Mouse (Mus musculus): ENCODE measurements around the gene Adora3. TPM values are rescaled to one million over a fixed set of nuclear protein-coding genes. Genes with fewer than 3 reads are reported as not detected.

The Adora3 gene
- polyA plus RNA-seq, 1 experiment from 2014 or later, result not detected

GRCm38 (mm10) chr3:105878751-105879150 lies 8.1 kb downstream of the Adora3 start:
- WGBS, result 86% methylated on average over 8 of the region's 8 CpGs
- Histone ChIP-seq H3K27me3 (replicated peaks; ENCODE audit: low read depth, poor library complexity, severe bottlenecking) (no peaks in the 10 kb centered on the region), H3K4me3 (no peak overlapping the region), H3K9me3 (no peaks in the 10 kb centered on the region), H3K4me1 (no peaks in the 10 kb centered on the region), H3K36me3 (replicated peaks) (no peaks in the 10 kb centered on the region), H3K27ac (replicated peaks) (no peak overlapping the region)
- peak; percentile 6 for DNase-seq (ENCODE audit: low spot score)

DNA sequence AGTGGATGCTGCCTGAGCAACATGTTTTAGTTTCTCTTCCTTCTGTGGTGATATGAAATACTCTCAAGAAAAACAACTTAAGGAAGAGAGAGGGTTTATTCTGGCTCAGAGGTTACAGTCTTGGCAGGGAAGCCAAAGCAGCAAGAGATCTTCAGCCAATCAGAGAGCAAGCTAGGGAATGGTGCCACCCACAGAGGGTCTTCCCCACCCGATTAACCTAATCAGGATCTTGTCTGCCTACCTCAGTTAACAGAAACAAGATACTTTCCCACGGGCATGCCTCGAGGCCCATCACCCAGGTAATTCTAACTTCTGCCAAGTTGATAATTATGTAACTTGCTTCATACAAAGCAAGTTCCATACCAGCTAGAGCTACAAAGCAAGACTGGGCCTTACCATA lies 9.8 kb downstream of the Adora3 start:
- DNase-seq (ENCODE audit: low spot score), result no peak
- Histone ChIP-seq H3K27me3 (replicated peaks; ENCODE audit: low read depth, poor library complexity, severe bottlenecking) (no peaks in the 10 kb centered on the region), H3K27ac (replicated peaks) (no peak overlapping the region), H3K4me1 (no peaks in the 10 kb centered on the region), H3K9me3 (no peaks in the 10 kb centered on the region), H3K4me3 (no peak overlapping the region), H3K36me3 (replicated peaks) (no peaks in the 10 kb centered on the region)
- 61% methylated on average over 3 of the region's 3 CpGs for WGBS

DNA sequence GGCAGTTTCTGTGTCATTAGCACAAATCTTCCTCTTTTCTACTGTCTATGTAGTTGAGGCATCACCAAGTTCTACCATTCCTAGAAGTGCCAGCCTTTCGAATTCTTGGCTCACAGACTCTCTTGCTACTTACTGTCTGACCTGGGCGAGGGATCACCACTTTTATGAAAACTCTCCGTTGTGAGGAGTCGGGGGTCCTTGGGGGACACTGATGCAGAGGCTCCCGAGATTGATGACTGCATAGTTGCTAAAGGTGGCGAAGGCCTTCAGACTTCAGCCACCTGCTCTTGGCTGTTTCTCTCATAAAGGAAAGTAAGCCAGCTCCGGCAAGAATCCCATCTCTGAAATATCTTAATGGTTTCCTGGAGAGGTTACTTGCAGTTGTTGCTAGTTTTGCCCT lies 11.4 kb downstream of the Adora3 start:
- 91% methylated on average over 7 of the region's 7 CpGs for WGBS
- Histone ChIP-seq H3K27ac (replicated peaks) (no peak overlapping the region), H3K4me3 (no peak overlapping the region), H3K27me3 (replicated peaks; ENCODE audit: low read depth, poor library complexity, severe bottlenecking) (no peaks in the 10 kb centered on the region), H3K36me3 (replicated peaks) (no peaks in the 10 kb centered on the region), H3K4me1 (no peaks in the 10 kb centered on the region), H3K9me3 (no peaks in the 10 kb centered on the region)
- no peak for DNase-seq (ENCODE audit: low spot score)

DNA sequence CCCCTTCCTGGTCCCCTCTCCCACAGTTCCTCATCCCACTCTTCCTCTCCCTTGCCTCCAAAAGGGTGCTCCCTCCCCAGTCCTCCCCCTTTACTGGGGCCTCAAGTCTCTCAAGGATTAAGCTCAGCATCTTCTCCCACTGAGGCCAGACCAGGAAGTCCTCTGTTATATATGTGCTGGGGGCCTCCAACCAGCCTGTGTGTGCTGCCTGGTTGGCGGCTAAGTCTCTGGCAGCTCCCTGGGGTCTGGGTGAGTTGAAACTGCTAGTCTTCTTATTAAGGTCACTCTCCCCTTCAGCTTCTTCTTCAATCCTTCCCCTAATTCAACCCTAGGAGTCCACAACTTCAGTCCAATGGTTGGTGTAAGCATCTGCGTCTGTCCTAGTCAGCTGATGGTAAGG lies 12.5 kb downstream of the Adora3 start:
- H3K4me3 ChIP-seq, result no peak overlapping the region
- DNase-seq (ENCODE audit: low spot score), result no peak
- no peaks in the 10 kb centered on the region for H3K9me3 ChIP-seq
- no peaks in the 10 kb centered on the region for H3K27me3 ChIP-seq (replicated peaks; ENCODE audit: low read depth, poor library complexity, severe bottlenecking)
- no peaks in the 10 kb centered on the region for H3K36me3 ChIP-seq (replicated peaks)
- WGBS, result 96% methylated on average over 2 of the region's 2 CpGs
- no peaks in the 10 kb centered on the region for H3K4me1 ChIP-seq
- H3K27ac ChIP-seq (replicated peaks), result no peak overlapping the region

GRCm38 (mm10) chr3:105888961-105889360 lies 18.3 kb downstream of the Adora3 start:
- Histone ChIP-seq H3K4me3 (no peak overlapping the region), H3K4me1 (peaks cover 20% of the 10 kb centered on the region), H3K36me3 (replicated peaks) (no peaks in the 10 kb centered on the region), H3K27me3 (replicated peaks; ENCODE audit: low read depth, poor library complexity, severe bottlenecking) (no peaks in the 10 kb centered on the region), H3K9me3 (no peaks in the 10 kb centered on the region), H3K27ac (replicated peaks) (no peak overlapping the region)
- WGBS, result 90% methylated on average over 3 of the region's 3 CpGs
- no peak for DNase-seq (ENCODE audit: low spot score)

DNA sequence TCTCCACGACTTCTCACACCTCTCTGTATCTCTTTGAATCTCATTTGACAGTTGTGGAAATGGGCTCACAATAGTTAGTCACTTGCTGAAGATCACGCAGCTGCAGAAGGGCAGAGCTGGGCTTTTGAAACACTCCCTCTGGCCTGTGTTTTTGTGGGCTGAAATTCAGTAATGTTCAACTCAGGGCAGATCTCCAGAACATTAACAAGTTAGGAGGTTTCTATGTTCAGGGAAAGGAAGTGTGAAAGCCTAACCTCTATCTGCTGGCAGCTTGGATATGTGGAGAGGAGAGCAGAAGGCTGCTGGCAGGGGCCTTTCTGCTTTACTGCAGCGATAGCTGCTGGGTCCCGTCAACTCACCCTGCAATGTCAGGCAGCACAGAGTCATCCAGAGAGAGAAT lies 19.6 kb downstream of the Adora3 start:
- H3K27me3 ChIP-seq (replicated peaks; ENCODE audit: low read depth, poor library complexity, severe bottlenecking), result no peaks in the 10 kb centered on the region
- H3K9me3 ChIP-seq, result no peaks in the 10 kb centered on the region
- H3K4me3 ChIP-seq, result no peak overlapping the region
- H3K27ac ChIP-seq (replicated peaks), result no peak overlapping the region
- H3K4me1 ChIP-seq, result peaks cover 29% of the 10 kb centered on the region
- WGBS, result 72% methylated on average over 4 of the region's 4 CpGs
- DNase-seq (ENCODE audit: low spot score), result no peak
- no peaks in the 10 kb centered on the region for H3K36me3 ChIP-seq (replicated peaks)

GRCm38 (mm10) chr3:105891141-105891540 lies 20.5 kb downstream of the Adora3 start:
- H3K27me3 ChIP-seq (replicated peaks; ENCODE audit: low read depth, poor library complexity, severe bottlenecking), result no peaks in the 10 kb centered on the region
- no peak overlapping the region for H3K4me3 ChIP-seq
- H3K27ac ChIP-seq (replicated peaks), result no peak overlapping the region
- WGBS, result 77% methylated on average over 3 of the region's 3 CpGs
- H3K4me1 ChIP-seq, result peaks cover 29% of the 10 kb centered on the region
- peak; percentile 6 for DNase-seq (ENCODE audit: low spot score)
- H3K9me3 ChIP-seq, result no peaks in the 10 kb centered on the region
- no peaks in the 10 kb centered on the region for H3K36me3 ChIP-seq (replicated peaks)

GRCm38 (mm10) chr3:105891760-105892571 lies 21.3 kb downstream of the Adora3 start:
- DNase-seq (ENCODE audit: low spot score), result peak; percentile 16
- Histone ChIP-seq H3K36me3 (replicated peaks) (no peaks in the 10 kb centered on the region), H3K9me3 (no peaks in the 10 kb centered on the region), H3K27me3 (replicated peaks; ENCODE audit: low read depth, poor library complexity, severe bottlenecking) (no peaks in the 10 kb centered on the region), H3K27ac (replicated peaks) (peak overlapping the region; percentile 10; the same call in 1 of the 2 replicates), H3K4me3 (no peak overlapping the region), H3K4me1 (peaks cover 29% of the 10 kb centered on the region)
- 82% methylated on average over 10 of the region's 10 CpGs for WGBS

DNA sequence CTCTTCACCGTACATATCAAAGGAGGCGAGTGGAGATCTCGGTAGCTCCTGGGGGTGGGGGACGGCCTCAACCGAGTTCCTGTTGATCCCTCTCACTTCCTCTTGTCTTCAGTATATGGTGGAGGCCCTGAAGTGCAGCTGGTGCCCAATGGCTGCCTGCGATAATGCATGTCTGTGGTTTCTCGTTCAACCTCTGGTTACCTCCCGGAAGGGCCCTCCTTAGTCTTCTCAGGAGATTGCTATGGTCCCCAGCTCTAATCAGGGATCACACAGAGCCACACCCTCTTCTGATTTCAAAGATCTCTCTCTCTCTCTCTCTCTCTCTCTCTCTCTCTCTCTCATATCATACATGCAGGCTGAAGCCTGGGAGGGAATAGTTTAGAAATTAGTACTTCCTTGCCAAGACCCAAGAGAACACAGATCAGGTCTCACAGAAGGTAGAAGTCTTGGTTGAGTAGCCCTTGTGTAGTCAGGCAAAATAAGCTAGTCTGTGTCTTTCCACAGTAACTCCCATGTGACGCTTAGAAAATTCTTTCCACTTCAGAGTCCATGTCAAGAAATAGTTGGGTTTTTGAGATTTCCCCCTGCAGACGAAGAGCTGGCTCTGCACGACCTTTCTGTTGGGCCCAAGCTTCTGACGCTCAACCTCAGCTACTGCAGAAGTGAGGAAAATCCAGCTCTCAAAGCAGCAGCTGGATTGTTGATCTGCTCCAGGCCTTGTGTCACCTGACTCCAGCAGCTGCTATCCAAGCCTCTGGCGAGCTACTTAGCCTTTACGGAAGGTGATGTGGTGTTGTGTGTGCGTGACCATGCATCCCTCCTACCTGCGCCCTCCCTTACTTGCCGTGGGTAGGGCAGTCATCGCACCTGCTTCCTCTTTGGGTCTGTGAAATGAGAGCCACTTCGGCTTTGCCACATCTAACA lies 22.2 kb downstream of the Adora3 start:
- Histone ChIP-seq H3K36me3 (replicated peaks) (no peaks in the 10 kb centered on the region), H3K27ac (replicated peaks) (peak overlapping the region; percentile 10; the same call in 1 of the 2 replicates), H3K4me1 (peaks cover 29% of the 10 kb centered on the region), H3K27me3 (replicated peaks; ENCODE audit: low read depth, poor library complexity, severe bottlenecking) (no peaks in the 10 kb centered on the region), H3K9me3 (no peaks in the 10 kb centered on the region), H3K4me3 (no peak overlapping the region)
- DNase-seq (ENCODE audit: low spot score), result no peak
- 84% methylated on average over 19 of the region's 19 CpGs for WGBS

- Histone ChIP-seq H3K4me1 (peaks cover 29% of the 10 kb centered on the region), H3K36me3 (replicated peaks) (no peaks in the 10 kb centered on the region), H3K9me3 (no peaks in the 10 kb centered on the region), H3K4me3 (0 out of 2 replicates have a peak overlapping the region, but pooled peaks have one; percentile 4), H3K27ac (replicated peaks) (peak overlapping the region; percentile 21), H3K27me3 (replicated peaks; ENCODE audit: low read depth, poor library complexity, severe bottlenecking) (no peaks in the 10 kb centered on the region)
- 30% methylated on average over 6 of the region's 6 CpGs for WGBS
- peak; percentile 67 for DNase-seq (ENCODE audit: low spot score)
Observed at GRCm38 (mm10) chr3:105893941-105894391, 23.3 kb downstream of the Adora3 start.

GRCm38 (mm10) chr3:105894601-105895592 lies 24.2 kb downstream of the Adora3 start:
- Histone ChIP-seq H3K36me3 (replicated peaks) (no peaks in the 10 kb centered on the region), H3K27me3 (replicated peaks; ENCODE audit: low read depth, poor library complexity, severe bottlenecking) (no peaks in the 10 kb centered on the region), H3K4me3 (no peak overlapping the region), H3K9me3 (no peaks in the 10 kb centered on the region), H3K27ac (replicated peaks) (no peak overlapping the region; the same call in 1 of the 2 replicates), H3K4me1 (peaks cover 29% of the 10 kb centered on the region)
- DNase-seq (ENCODE audit: low spot score), result peak; percentile 33
- WGBS, result 87% methylated on average over 23 of the region's 23 CpGs

GRCm38 (mm10) chr3:105896811-105897210 lies 26.2 kb downstream of the Adora3 start:
- H3K9me3 ChIP-seq, result no peaks in the 10 kb centered on the region
- no peak for DNase-seq (ENCODE audit: low spot score)
- WGBS, result 82% methylated on average over 3 of the region's 3 CpGs
- no peak overlapping the region for H3K27ac ChIP-seq (replicated peaks)
- no peaks in the 10 kb centered on the region for H3K36me3 ChIP-seq (replicated peaks)
- no peaks in the 10 kb centered on the region for H3K27me3 ChIP-seq (replicated peaks; ENCODE audit: low read depth, poor library complexity, severe bottlenecking)
- no peak overlapping the region for H3K4me3 ChIP-seq
- H3K4me1 ChIP-seq, result peaks cover 29% of the 10 kb centered on the region

All from embryonic facial prominence, embryonic 10.5 days (tissue).